ENCODE assay signal across 9 mouse cellular contexts in the genomic region with DNA sequence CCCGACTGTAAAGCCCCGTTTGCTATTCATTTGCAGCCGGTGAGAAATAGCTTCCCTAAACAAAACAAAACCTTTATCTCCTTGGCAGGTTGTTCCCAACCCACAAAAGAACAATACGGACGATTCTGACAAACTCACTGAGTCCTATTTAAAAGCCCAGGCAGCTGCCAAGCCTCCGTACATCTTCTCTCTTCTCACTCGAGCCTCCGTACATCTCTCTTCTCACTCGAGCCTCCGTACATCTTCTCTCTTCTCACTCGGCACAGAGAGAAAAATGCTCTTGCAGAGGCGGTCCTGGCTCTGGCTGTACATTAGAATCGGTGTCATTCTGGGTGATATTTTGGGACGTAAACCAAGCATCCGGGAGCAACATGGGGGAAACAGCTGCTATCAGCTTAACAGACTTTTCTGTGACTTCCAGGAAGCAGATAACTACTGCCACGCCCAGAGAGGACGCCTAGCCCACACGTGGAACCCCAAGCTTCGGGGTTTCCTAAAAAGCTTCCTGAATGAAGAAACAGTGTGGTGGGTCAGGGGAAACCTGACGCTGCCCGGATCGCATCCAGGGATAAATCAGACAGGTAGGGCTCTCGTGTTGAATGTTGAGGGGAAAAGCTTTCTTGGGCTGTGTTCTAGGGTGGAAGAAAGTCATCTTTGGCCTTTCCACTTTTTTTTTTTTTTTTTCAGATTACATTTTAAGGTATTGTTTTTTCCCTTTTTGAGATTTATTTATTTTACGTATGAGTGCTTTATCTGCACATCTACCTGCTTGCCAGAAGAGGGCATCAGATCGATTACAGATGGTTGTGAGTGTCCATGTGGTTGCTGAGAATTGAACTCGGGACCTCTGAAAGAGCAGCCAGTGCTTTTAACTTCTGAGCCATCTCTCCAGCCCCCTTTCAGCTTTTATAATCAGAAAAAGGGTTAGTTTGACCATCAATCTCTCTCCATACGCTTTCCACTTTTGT. TPM values are rescaled to one million over a fixed set of nuclear protein-coding genes. Genes with fewer than 3 reads are reported as not detected.
A peak's percentile ranks its signal among the peaks of the same experiment; 100 is the strongest.
DNase-seq lines count a peak whose midpoint lies in the region; ATAC-seq and TF ChIP-seq lines count a peak whose summit lies in the region.
"Had no signal": no experiment of that assay in that cellular context is flagged by ENCODE, and none has a peak within 500 bp of the region (broad histone marks: within the 10 kb centered on the region; RNA-seq: fewer than 3 reads in every experiment).

TSS of gene Pkd1l3 (plus strand) at position 275 of the 968 bp plus-strand sequence.

- H3K4me3 ChIP-seq in kidney, adult 2 months (ENCODE audit: insufficient read depth, low read depth, low read length): peak within 1 kb of the TSS; percentile 5; the same call in 1 of the 2 replicates
- peak within 1 kb of the TSS; percentile 60 for H3K4me3 ChIP-seq in E14TG2a.4 (replicated peaks; ENCODE audit: low read length)
- H3K4me3 ChIP-seq in liver, embryonic 16.5 days (ENCODE audit: low read depth, low read length): peak within 1 kb of the TSS; percentile 57
- H3K4me3 ChIP-seq: midbrain, embryonic 12.5 days had no signal

- no peak within 1 kb of the TSS for H3K27ac ChIP-seq in kidney, adult 2 months (ENCODE audit: insufficient read depth, low read depth, low read length)
- no peak within 1 kb of the TSS; the same call in 1 of the 2 replicates for H3K27ac ChIP-seq in liver, embryonic 16.5 days (ENCODE audit: low read length)
- H3K27ac ChIP-seq: midbrain, embryonic 12.5 days had no signal

- no peak for TF ChIP-seq CTCF in kidney, adult 2 months (conservative IDR thresholded peaks at IDR 0.05; ENCODE audit: insufficient read depth, insufficient read length, low read depth, low read length)
- peak; percentile 37 for TF ChIP-seq CTCF in E14TG2a.4 (conservative IDR thresholded peaks at IDR 0.05; ENCODE audit: low read length)

- peak; percentile 76 for ATAC-seq in liver, embryonic 16.5 days (ENCODE audit: low read depth)

- H3K9me3 ChIP-seq in E14TG2a.4 (ENCODE audit: low read length): peaks cover 2% of the 10 kb centered on the region; the same call in 1 of the 2 replicates
- no peaks in the 10 kb centered on the region for H3K9me3 ChIP-seq in liver, embryonic 16.5 days (replicated peaks; ENCODE audit: control insufficient read depth, low read length)

- H3K36me3 ChIP-seq in kidney, adult 2 months (ENCODE audit: control insufficient read depth, insufficient read depth, low read length): no peaks in the 10 kb centered on the region
- no peaks in the 10 kb centered on the region for H3K36me3 ChIP-seq in E14TG2a.4 (ENCODE audit: insufficient read depth, low read length)
- H3K36me3 ChIP-seq in liver, embryonic 16.5 days (ENCODE audit: control insufficient read depth, insufficient read depth): no peaks in the 10 kb centered on the region
- H3K36me3 ChIP-seq: midbrain, embryonic 12.5 days had no signal

- H3K4me2 ChIP-seq in liver, embryonic 16.5 days (ENCODE audit: low read depth, low read length): peak within 1 kb of the TSS; percentile 75
- H3K4me2 ChIP-seq: midbrain, embryonic 12.5 days had no signal

- no peak for DNase-seq in kidney, adult 2 months
- DNase-seq in kidney, adult 18-20 months: no peak
- DNase-seq in c-Kit-positive CD71-positive TER-119-positive erythroid progenitor cells, embryonic 14.5 days (ENCODE audit: low spot score): peak; percentile 61
- DNase-seq in Muller cell, postnatal 12 days (ENCODE audit: inconsistent ontology term): no peak
- no peak for DNase-seq in ovary, postnatal 36 days (ENCODE audit: low spot score)
- DNase-seq in right cerebral cortex, postnatal 25 days: no peak

- H3K9ac ChIP-seq in liver, embryonic 16.5 days (ENCODE audit: low read depth, low read length): peak within 1 kb of the TSS; percentile 53
- H3K9ac ChIP-seq: midbrain, embryonic 12.5 days had no signal

- TF ChIP-seq POLR2A in kidney, adult 2 months (IDR thresholded peaks at IDR 0.05; ENCODE audit: low read depth, low read length): no peak

- WGBS in kidney, adult 2 months: 53% methylated on average over 27 of the region's 27 CpGs
- WGBS in liver, embryonic 16.5 days (ENCODE audit: insufficient replicate concordance): 16% methylated on average over 27 of the region's 27 CpGs

- no peaks in the 10 kb centered on the region for H3K27me3 ChIP-seq in kidney, adult 2 months (replicated peaks; ENCODE audit: control insufficient read depth, insufficient read depth, low read length)
- H3K27me3 ChIP-seq in E14TG2a.4 (ENCODE audit: insufficient read depth, low read length): 0 out of 2 replicates have a peak, but pooled peaks cover 7% of the 10 kb centered on the region
- H3K27me3 ChIP-seq in liver, embryonic 16.5 days (ENCODE audit: control insufficient read depth, insufficient read depth, low read depth, low read length): no peaks in the 10 kb centered on the region
- H3K27me3 ChIP-seq: midbrain, embryonic 12.5 days had no signal

- no peaks in the 10 kb centered on the region for H3K4me1 ChIP-seq in kidney, adult 2 months (ENCODE audit: control insufficient read depth, insufficient read depth, low read length)
- peaks cover 9% of the 10 kb centered on the region for H3K4me1 ChIP-seq in E14TG2a.4 (replicated peaks; ENCODE audit: low read depth, low read length)
- peaks cover 9% of the 10 kb centered on the region for H3K4me1 ChIP-seq in liver, embryonic 16.5 days (ENCODE audit: control insufficient read depth, low read depth, low read length)
- H3K4me1 ChIP-seq: midbrain, embryonic 12.5 days had no signal

RNA-seq across cellular contexts. Expression of gene Pkd1l3, which starts in this region (rescaled TPM):
- polyA plus RNA-seq in kidney, adult 2 months (2012; rRNA removed): 0.01 and 0.11 TPM in 2 replicates
- 0.37 and 0.48 TPM in 2 replicates for polyA plus RNA-seq in liver, embryonic 16.5 days (2015; fragmentation: Nextera tagmentation; extraction: Ambion mirVana)

Comparison
In these comparisons a context has a peak if more than half of its experiments do, and no peak if none do; other contexts are left out.
1. Peak in ATAC-seq, H3K4me3 ChIP-seq, H3K9ac ChIP-seq and H3K4me2 ChIP-seq in liver, embryonic 16.5 days; RNA of the gene not detected or under 1 TPM.
2. H3K4me3 ChIP-seq: peak in every context shown above with its lines; median percentile 60 in E14TG2a.4; 57 in liver, embryonic 16.5 days; 5 in kidney, adult 2 months.